Mouse (Mus musculus) CH12.LX (cell line): ENCODE results near the gene Raf1. TPM values are rescaled to one million over a fixed set of nuclear protein-coding genes. Genes with fewer than 3 reads are reported as not detected.

Experiments used
- DNase-seq: peaks from one replicate; pipeline ENCODE4 v3.0.0-alpha.2; 2013; ENCODE audit errors: extremely low read depth
- H3K27ac ChIP-seq: 2 replicates; pipeline ENCODE4 v1.5.1; 2012; ENCODE audit warnings: low read depth, mild to moderate bottlenecking, control low read depth, moderate library complexity; ENCODE audit not compliant: insufficient read depth
- H3K27me3 ChIP-seq: replicated peaks from 2 replicates; pipeline ENCODE3; 2012; ENCODE audit warnings: inconsistent platforms
- H3K36me3 ChIP-seq, 2 experiments: replicated peaks in 1 of 2; 2 replicates each; pipeline versions ENCODE3 to v1.6.1; 2012; ENCODE audit warnings: inconsistent platforms in 1 of 2, low read length in 1 of 2, mild to moderate bottlenecking in 1 of 2, mixed read lengths in 1 of 2, moderate library complexity in 1 of 2; ENCODE audit not compliant: control insufficient read depth in 1 of 2, insufficient read depth in 1 of 2
- H3K4me1 ChIP-seq, 2 experiments: 2 replicates each; pipeline ENCODE4 v1.6.1; 2012; ENCODE audit warnings: inconsistent platforms in 1 of 2, moderate library complexity in 1 of 2; ENCODE audit not compliant: insufficient read depth in 2 of 2, control insufficient read depth in 1 of 2
- H3K4me2 ChIP-seq: 2 replicates; pipeline ENCODE4 v1.6.1; 2012; ENCODE audit warnings: low read depth, mild to moderate bottlenecking, control low read depth; ENCODE audit not compliant: poor library complexity, insufficient read depth, severe bottlenecking
- H3K4me3 ChIP-seq, 3 experiments: fragments of 150-350 bp in 1 of 3; sonication (generic) in 1 of 3; replicated peaks in 1 of 3; 2 replicates each; pipeline versions ENCODE3 to v1.5.1; 2011 to 2012; ENCODE audit warnings: low read depth in 2 of 3, low read length in 2 of 3, mild to moderate bottlenecking in 2 of 3, moderate library complexity in 2 of 3, control low read depth in 1 of 3, improper control_type of control experiment in 1 of 3, inconsistent platforms in 1 of 3, mixed read lengths in 1 of 3; ENCODE audit not compliant: poor library complexity in 1 of 3
- H3K79me2 ChIP-seq: replicated peaks from 2 replicates; pipeline ENCODE4 v1.6.1; 2012; ENCODE audit warnings: mild to moderate bottlenecking, moderate library complexity; ENCODE audit not compliant: control insufficient read depth, poor library complexity, insufficient read depth, severe bottlenecking; ENCODE audit errors: extremely low read depth
- H3K9ac ChIP-seq: 2 replicates; pipeline ENCODE4 v1.6.1; 2012; ENCODE audit warnings: low read depth, mild to moderate bottlenecking, control low read depth, moderate library complexity; ENCODE audit not compliant: insufficient read depth
- H3K9me3 ChIP-seq: replicated peaks from 2 replicates; pipeline ENCODE3; 2012; ENCODE audit warnings: low read length, inconsistent platforms, mixed read lengths
- BHLHE40 ChIP-seq: IDR thresholded peaks from 2 replicates; pipeline ENCODE4 v1.6.1; 2011; ENCODE audit warnings: mild to moderate bottlenecking, low read depth, low read length, improper control_type of control experiment
- CHD1 ChIP-seq: IDR thresholded peaks from 2 replicates; pipeline ENCODE4 v1.6.1; 2012; ENCODE audit warnings: low read depth, low read length, improper control_type of control experiment, inconsistent platforms
- CTCF ChIP-seq, 2 experiments: IDR thresholded peaks in 1 of 2; conservative IDR thresholded peaks in 1 of 2; 2 replicates each; pipeline ENCODE4 v1.5.1; 2011 to 2012; ENCODE audit warnings: low read depth in 2 of 2, low read length in 2 of 2, improper control_type of control experiment in 1 of 2, inconsistent platforms in 1 of 2, mild to moderate bottlenecking in 1 of 2, moderate library complexity in 1 of 2
- E2F4 ChIP-seq: IDR thresholded peaks from 2 replicates; pipeline ENCODE4 v1.6.1; 2011; ENCODE audit warnings: low read depth, low read length, improper control_type of control experiment; ENCODE audit not compliant: insufficient replicate concordance
- ELF1 ChIP-seq: IDR thresholded peaks from 2 replicates; pipeline ENCODE4 v1.6.1; 2014; ENCODE audit warnings: low read depth, mild to moderate bottlenecking, inconsistent platforms, low read length, improper control_type of control experiment
- EP300 ChIP-seq: IDR thresholded peaks from 2 replicates; pipeline ENCODE4 v1.6.1; 2011; ENCODE audit warnings: low read length, improper control_type of control experiment
- ETS1 ChIP-seq: conservative IDR thresholded peaks from 2 replicates; pipeline ENCODE4 v1.6.1; 2012; ENCODE audit warnings: low read depth, mild to moderate bottlenecking, inconsistent platforms, low read length, improper control_type of control experiment, moderate library complexity
- GABPA ChIP-seq: IDR thresholded peaks from 2 replicates; pipeline ENCODE4 v1.6.1; 2012; ENCODE audit warnings: low read depth, low read length, improper control_type of control experiment, inconsistent platforms; ENCODE audit not compliant: insufficient replicate concordance
- IRF4 ChIP-seq: IDR thresholded peaks from 2 replicates; pipeline ENCODE4 v1.6.1; 2014; ENCODE audit warnings: low read depth, mild to moderate bottlenecking, inconsistent platforms, low read length, improper control_type of control experiment
- MAFK ChIP-seq: IDR thresholded peaks from 2 replicates; pipeline ENCODE4 v1.6.1; 2011; ENCODE audit warnings: low read length, improper control_type of control experiment; ENCODE audit not compliant: insufficient replicate concordance
- MAZ ChIP-seq: IDR thresholded peaks from 2 replicates; pipeline ENCODE4 v1.6.1; 2012; ENCODE audit warnings: low read depth, mild to moderate bottlenecking, inconsistent platforms, low read length, improper control_type of control experiment, moderate library complexity
- MXI1 ChIP-seq: IDR thresholded peaks from 2 replicates; pipeline ENCODE4 v1.6.1; 2011; ENCODE audit warnings: mild to moderate bottlenecking, low read depth, low read length, improper control_type of control experiment
- MYC ChIP-seq: IDR thresholded peaks from 2 replicates; pipeline ENCODE4 v1.6.1; 2011; ENCODE audit warnings: low read depth, mild to moderate bottlenecking, improper control_type of control experiment, low read length
- NELFE ChIP-seq: IDR thresholded peaks from 2 replicates; pipeline ENCODE4 v1.6.1; 2011; ENCODE audit warnings: low read depth, low read length, improper control_type of control experiment
- NRF1 ChIP-seq: IDR thresholded peaks from 2 replicates; pipeline ENCODE4 v1.6.1; 2014; ENCODE audit warnings: low read depth, mild to moderate bottlenecking, inconsistent platforms, low read length, improper control_type of control experiment, moderate library complexity
- PAX5 ChIP-seq: IDR thresholded peaks from 2 replicates; pipeline ENCODE4 v1.6.1; 2012; ENCODE audit warnings: low read length, inconsistent platforms, mixed read lengths
- POLR2A ChIP-seq: IDR thresholded peaks from 2 replicates; pipeline ENCODE4 v1.6.1; 2011; ENCODE audit warnings: low read depth, mild to moderate bottlenecking, improper control_type of control experiment, low read length
- POLR2AphosphoS2 ChIP-seq: IDR thresholded peaks from 2 replicates; pipeline ENCODE4 v1.6.1; 2011; ENCODE audit warnings: low read depth, low read length, improper control_type of control experiment
- RAD21 ChIP-seq: IDR thresholded peaks from 2 replicates; pipeline ENCODE4 v1.6.1; 2011; ENCODE audit warnings: low read depth, mild to moderate bottlenecking, low read length, improper control_type of control experiment, moderate library complexity
- SIN3A ChIP-seq: IDR thresholded peaks from 2 replicates; pipeline ENCODE4 v1.6.1; 2012; ENCODE audit warnings: low read length, improper control_type of control experiment, inconsistent platforms
- UBTF ChIP-seq: IDR thresholded peaks from 2 replicates; pipeline ENCODE4 v1.6.1; 2012; ENCODE audit warnings: low read depth, mild to moderate bottlenecking, inconsistent platforms, low read length, improper control_type of control experiment, moderate library complexity
- USF1 ChIP-seq: IDR thresholded peaks from 2 replicates; pipeline ENCODE4 v1.6.1; 2014; ENCODE audit warnings: low read depth, mild to moderate bottlenecking, inconsistent platforms, low read length, improper control_type of control experiment
- ZC3H11A ChIP-seq: IDR thresholded peaks from 2 replicates; pipeline ENCODE4 v1.6.1; 2012; ENCODE audit warnings: low read depth, mild to moderate bottlenecking, inconsistent platforms, low read length, improper control_type of control experiment
- ZKSCAN1 ChIP-seq: IDR thresholded peaks from 2 replicates; pipeline ENCODE4 v1.6.1; 2012; ENCODE audit warnings: low read depth, inconsistent platforms, low read length, improper control_type of control experiment, borderline replicate concordance
- ZNF384 ChIP-seq: IDR thresholded peaks from 2 replicates; pipeline ENCODE4 v1.6.1; 2012; ENCODE audit warnings: low read depth, low read length, improper control_type of control experiment, inconsistent platforms
- dilution Hi-C: fragments of 300-500 bp; cut with MboI; formaldehyde crosslinking; loops from 2 replicates; pipeline ENCODE4 v1.14.3; 2020; ENCODE audit warnings: low sequenced_read_pairs; ENCODE audit not compliant: extremely low pct_unique_long_range_greater_than_20kb, extremely low pct_ligation_motif_present
- in situ Hi-C: fragments of 300-500 bp; cut with MboI; formaldehyde crosslinking; loops from 3 replicates; pipeline ENCODE4 v1.14.3; 2019; ENCODE audit warnings: low sequenced_read_pairs, low pct_ligation_motif_present, low pct_unique_long_range_greater_than_20kb, mixed read lengths
- polyA plus RNA-seq: library from polyadenylated mRNA; unstranded; fragments of >175 nt; gene quantifications from 2 replicates; pipeline ENCODE4 v1.2.1, GENCODE M21; 2012; ENCODE audit warnings: low read depth; ENCODE audit not compliant: insufficient read length
- total RNA-seq, 2 experiments: library from RNA; depleted of rRNA; stranded (reverse); fragments of 300-350 nt in 1 of 2; fragments of >200 nt in 1 of 2; gene quantifications; 2 replicates each; pipeline ENCODE4 v1.2.3; 2012 to 2014

Raf1 gene
- total and polyA plus RNA-seq, 3 experiments = 53.5 to 79.2 (median 59.8) TPM

DNA sequence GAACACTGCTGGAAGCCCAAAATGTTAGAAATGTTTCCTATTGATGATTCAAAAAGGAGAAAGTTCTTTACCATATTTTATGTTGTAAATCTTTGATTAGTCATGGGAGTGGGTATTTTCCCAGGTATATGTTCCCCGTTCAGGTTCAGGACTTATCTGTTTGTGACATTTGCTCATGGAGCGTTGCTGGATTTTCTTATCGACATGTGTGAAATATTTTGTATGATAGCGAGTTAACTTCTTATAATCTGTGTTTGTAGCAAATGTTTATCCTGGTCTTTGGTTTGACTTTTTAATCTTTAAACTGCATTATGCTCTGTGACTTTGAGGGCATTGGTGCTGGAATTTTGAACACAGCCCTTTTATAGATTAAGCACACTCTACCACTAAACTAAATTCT lies 12.2 kb upstream of the Raf1 start:
- dilution Hi-C loops = no loop called here

DNA sequence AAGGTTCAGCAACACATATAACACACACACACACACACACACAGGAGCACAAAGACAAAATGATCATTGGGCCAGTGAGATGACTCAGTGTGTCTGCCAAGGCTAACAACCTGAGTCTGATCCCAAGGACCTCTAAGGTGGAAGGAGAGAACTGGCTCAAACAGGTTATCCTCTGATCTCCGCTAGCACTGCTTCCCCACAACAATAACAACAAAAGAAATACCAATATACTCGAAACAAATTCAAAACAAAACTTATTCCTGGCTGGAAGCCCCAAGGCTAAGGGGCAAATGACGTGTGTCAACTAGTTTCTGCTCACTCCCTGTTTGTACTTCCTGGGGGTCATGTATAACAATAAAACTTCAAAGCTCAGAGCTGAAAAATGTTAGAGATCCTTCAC lies 11.3 kb upstream of the Raf1 start:
- DNase-seq = no peak
- Histone ChIP-seq H3K4me1 (peaks cover 3 to 9% of the 10 kb centered on the region in 2 experiments; a peak in 2 of 4 replicates), H3K36me3 (no peaks in the 10 kb centered on the region), H3K9me3 (no peaks in the 10 kb centered on the region), H3K79me2 (no peaks in the 10 kb centered on the region), H3K4me2 (no peak overlapping the region), H3K9ac (no peak overlapping the region), H3K4me3 (no peak overlapping the region), H3K27ac (no peak overlapping the region), H3K27me3 (no peaks in the 10 kb centered on the region)
- in situ Hi-C loops = no loop called here
- dilution Hi-C loops = no loop called here
- TF ChIP-seq E2F4 (no peak), CTCF (conservative IDR thresholded peaks at IDR 0.05 in 1 of 2, IDR thresholded peaks at IDR 0.05 in 1 of 2; ENCODE audit: low read depth in 2 of 2, low read length in 2 of 2) (no peak), MXI1 (no peak), NRF1 (no peak), POLR2A (no peak), PAX5 (no peak), ZC3H11A (no peak)

More for the DNA sequence above, 12.2 kb upstream of the Raf1 start:
- no peaks in the 10 kb centered on the region for H3K36me3 ChIP-seq
- in situ Hi-C loops = no loop called here
- no peaks in the 10 kb centered on the region for H3K79me2 ChIP-seq
- no peak for DNase-seq
- peaks cover 10 to 15% of the 10 kb centered on the region in 2 experiments; a peak in 3 of 4 replicates for H3K4me1 ChIP-seq
- no peak overlapping the region for H3K4me3 ChIP-seq
- H3K27ac ChIP-seq = no peak overlapping the region
- H3K9me3 ChIP-seq = no peaks in the 10 kb centered on the region
- H3K9ac ChIP-seq = no peak overlapping the region
- no peaks in the 10 kb centered on the region for H3K27me3 ChIP-seq
- no peak overlapping the region for H3K4me2 ChIP-seq
- TF ChIP-seq UBTF = no peak
- no peak for TF ChIP-seq MYC
- no peak for TF ChIP-seq CHD1
- no peak for TF ChIP-seq SIN3A
- no peak for TF ChIP-seq POLR2AphosphoS2
- no peak for TF ChIP-seq BHLHE40

DNA sequence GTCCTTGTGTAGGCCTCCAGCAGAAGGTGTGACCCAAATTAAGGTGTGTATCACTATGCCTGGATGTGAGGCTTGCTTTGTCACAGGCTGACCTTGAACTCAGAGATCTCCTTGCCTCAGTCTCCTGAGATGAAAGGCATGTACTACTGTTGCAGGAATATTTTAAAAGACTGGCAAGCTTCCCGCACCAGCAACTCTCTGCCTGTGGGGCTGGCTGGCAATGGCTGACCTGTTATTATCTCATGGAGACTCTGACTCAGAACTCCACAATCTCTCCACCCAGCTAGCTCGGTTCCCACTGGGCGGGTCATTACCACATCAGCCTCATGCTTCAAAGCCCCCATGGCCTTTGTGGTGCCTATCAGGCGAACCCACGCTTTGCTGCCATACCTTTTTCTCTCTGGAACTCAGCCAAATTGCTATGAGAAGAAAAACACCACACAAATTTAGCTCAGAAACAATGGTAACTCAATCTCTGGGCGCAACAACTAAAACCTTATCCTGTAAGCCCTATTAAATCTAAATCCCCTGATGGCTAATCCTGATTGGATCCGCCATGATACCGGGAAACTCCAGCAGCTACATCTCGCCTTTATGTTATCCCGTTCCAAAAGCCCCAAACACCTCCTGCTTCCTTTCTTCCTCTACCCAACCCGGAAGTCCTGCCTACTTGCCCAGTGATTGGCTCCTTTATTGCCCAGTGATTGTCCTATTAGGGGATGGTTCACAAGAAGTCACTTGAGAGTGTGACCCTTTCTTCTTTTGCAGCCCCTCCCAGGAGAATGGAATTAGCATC lies 8.6 kb upstream of the Raf1 start:
- peak overlapping the region; percentile 46 for H3K9ac ChIP-seq
- H3K9me3 ChIP-seq = no peaks in the 10 kb centered on the region
- in situ Hi-C loops (no loop called here), dilution Hi-C loops (no loop called here)
- no peaks in the 10 kb centered on the region for H3K36me3 ChIP-seq
- H3K4me3 ChIP-seq = peak overlapping the region in 2 of 3 experiments; percentile 17 to 54
- H3K79me2 ChIP-seq = no peaks in the 10 kb centered on the region
- H3K4me2 ChIP-seq = 0 out of 2 replicates have a peak overlapping the region, but pooled peaks have one; percentile 5
- DNase-seq = peak; percentile 16
- H3K4me1 ChIP-seq = peaks cover 3 to 9% of the 10 kb centered on the region in 2 experiments; a peak in 2 of 4 replicates
- peak overlapping the region; percentile 49; the same call in 1 of the 2 replicates for H3K27ac ChIP-seq
- H3K27me3 ChIP-seq = no peaks in the 10 kb centered on the region
- TF ChIP-seq ELF1 (peak; percentile 85), POLR2AphosphoS2 (no peak), ETS1 (no peak; the same call in 1 of the 2 replicates), MXI1 (no peak), MAZ (no peak), GABPA (no peak), RAD21 (no peak), EP300 (peak; percentile 26; the same call in 1 of the 2 replicates), E2F4 (no peak), MAFK (no peak), USF1 (no peak), ZNF384 (no peak), ZKSCAN1 (no peak), IRF4 (no peak), NELFE (no peak), PAX5 (no peak), ZC3H11A (no peak)
